Mouse (Mus musculus) stomach, postnatal 0 days (tissue): ENCODE measurements at regions not wholly inside any gene's neighbourhood (a gene's known extent, or its start where the extent isn't known, plus 50 kb on each side); places are given as distances from the start of the nearest gene placed in this dataset.
"Not testable (repeated sequence)": the region's sequence is repeated elsewhere in the genome, so short reads cannot be mapped to it uniquely, and the experiment has no call there.

Source experiments
- ATAC-seq: fragments of 200-750 bp; cut with Nextera tagmentation; 2 replicates; pipeline ENCODE4 v1.8.0; 2017; ENCODE audit not compliant: low FRiP score, low TSS enrichment
- DNase-seq: peaks from one replicate; pipeline ENCODE4 v3.0.0-alpha.2; 2016; ENCODE audit warnings: low spot score
- H3K27ac ChIP-seq: fragments of 300-500 bp; sonication (generic); replicated peaks from 2 replicates; pipeline ENCODE4 v1.5.1; 2014; ENCODE audit warnings: mild to moderate bottlenecking, control low read depth
- H3K27me3 ChIP-seq: fragments of 300-500 bp; sonication (generic); 2 replicates; pipeline ENCODE4 v1.6.1; 2014; ENCODE audit warnings: low read length; ENCODE audit not compliant: control insufficient read depth, insufficient read depth
- H3K36me3 ChIP-seq: fragments of 300-500 bp; sonication (generic); 2 replicates; pipeline ENCODE4 v1.6.1; 2014; ENCODE audit warnings: low read length, mixed read lengths; ENCODE audit not compliant: control insufficient read depth, insufficient read depth
- H3K4me1 ChIP-seq: fragments of 300-500 bp; sonication (generic); replicated peaks from 2 replicates; pipeline ENCODE4 v1.6.1; 2014; ENCODE audit warnings: antibody characterized with exemption; ENCODE audit not compliant: control insufficient read depth, insufficient read depth
- H3K4me2 ChIP-seq: fragments of 300-500 bp; sonication (generic); replicated peaks from 2 replicates; pipeline ENCODE4 v1.6.1; 2014; ENCODE audit warnings: low read depth, mild to moderate bottlenecking, control low read depth, moderate library complexity
- H3K4me3 ChIP-seq: fragments of 300-500 bp; sonication (generic); 2 replicates; pipeline ENCODE4 v1.5.1; 2014; ENCODE audit warnings: low read depth, low read length, control low read depth
- H3K9ac ChIP-seq: fragments of 300-500 bp; sonication (generic); 2 replicates; pipeline ENCODE4 v1.6.1; 2014; ENCODE audit warnings: mild to moderate bottlenecking, low read length, control low read depth, mixed read lengths
- H3K9me3 ChIP-seq: fragments of 300-500 bp; sonication (generic); 2 replicates; pipeline ENCODE4 v1.6.1; 2016; ENCODE audit warnings: low read length; ENCODE audit not compliant: control insufficient read depth
- CTCF ChIP-seq: IDR thresholded peaks from 2 replicates; pipeline ENCODE4 v1.5.1; 2016; ENCODE audit warnings: antibody characterized with exemption, low read depth, mild to moderate bottlenecking, moderate library complexity
- EP300 ChIP-seq: optimal IDR thresholded peaks from 2 replicates; pipeline ENCODE3; 2016; ENCODE audit warnings: antibody characterized with exemption
- WGBS: fragments of 180-500 bp; shearing (Covaris S2); extraction: QIAGEN DNeasy Blood & Tissue Kit; methylation state at CpG from one replicate; pipeline ENCODE4 v1.1.7; 2014; 5-methylcytosine and 5-hydroxymethylcytosine counted together

DNA sequence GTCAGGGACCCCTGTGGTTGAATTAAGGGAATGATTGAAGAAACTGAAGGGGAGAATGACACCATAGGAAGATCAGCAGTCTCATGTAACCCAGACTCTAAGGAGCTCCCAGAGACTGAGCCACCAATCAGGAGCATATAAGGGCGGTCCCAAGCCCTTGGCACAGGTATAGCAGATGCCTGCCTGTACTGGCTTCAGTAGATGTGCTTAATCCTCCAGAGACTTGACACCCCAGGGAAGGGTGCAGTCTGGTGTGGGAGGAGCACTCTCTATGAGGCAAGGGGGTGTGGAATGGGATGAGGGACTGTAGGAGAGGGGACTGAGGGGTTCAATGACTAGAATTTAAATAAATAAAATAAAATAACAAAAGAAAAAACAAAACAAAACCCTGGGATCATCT is 298.7 kb downstream of the Ppp1r3a start:
- no peaks in the 10 kb centered on the region for H3K4me1 ChIP-seq
- H3K27ac ChIP-seq, result no peak overlapping the region
- H3K9ac ChIP-seq, result no peak overlapping the region
- no peaks in the 10 kb centered on the region for H3K9me3 ChIP-seq
- no peaks in the 10 kb centered on the region for H3K36me3 ChIP-seq
- no peaks in the 10 kb centered on the region for H3K27me3 ChIP-seq
- no peak for DNase-seq
- 78% methylated on average over 1 of the region's 1 CpGs for WGBS
- no peak overlapping the region for H3K4me2 ChIP-seq
- no peak for ATAC-seq
- no peak overlapping the region for H3K4me3 ChIP-seq
- no peak for TF ChIP-seq EP300
- no peak for TF ChIP-seq CTCF

DNA sequence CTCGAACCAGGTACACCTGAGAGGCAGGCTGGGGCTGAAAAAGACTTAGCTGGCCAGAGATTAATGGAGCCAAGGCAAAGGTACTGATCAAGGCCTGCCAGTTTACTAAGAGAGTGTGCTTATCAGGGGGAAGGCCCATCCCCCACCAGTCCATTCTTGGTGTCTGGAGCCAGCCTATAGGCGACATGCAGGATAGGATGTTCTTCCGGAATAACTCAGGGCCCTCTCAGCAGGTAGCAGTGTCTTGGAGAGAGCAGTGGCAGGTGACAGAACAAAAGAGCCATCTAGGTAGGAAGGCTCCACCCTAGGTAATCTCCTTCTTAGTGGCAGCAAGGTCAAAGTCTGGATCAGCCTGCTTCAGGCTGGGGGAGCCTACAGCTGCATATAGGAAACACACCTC is 301.8 kb downstream of the Ppp1r3a start:
- H3K4me3 ChIP-seq, ATAC-seq, H3K27ac ChIP-seq, H3K27me3 ChIP-seq, H3K4me1 ChIP-seq, H3K9me3 ChIP-seq, H3K36me3 ChIP-seq, H3K4me2 ChIP-seq, H3K9ac ChIP-seq, DNase-seq: not testable (repeated sequence)
- 88% methylated on average over 3 of the region's 3 CpGs for WGBS

- no peaks in the 10 kb centered on the region for H3K27me3 ChIP-seq
- H3K4me3 ChIP-seq, result no peak overlapping the region
- H3K4me1 ChIP-seq, result no peaks in the 10 kb centered on the region
- no peaks in the 10 kb centered on the region for H3K9me3 ChIP-seq
- ATAC-seq (no peak), DNase-seq (no peak)
- H3K4me2 ChIP-seq, result no peak overlapping the region
- H3K27ac ChIP-seq, result no peak overlapping the region
- no peak overlapping the region for H3K9ac ChIP-seq
- TF ChIP-seq EP300 (no peak), CTCF (no peak)
- WGBS, result 77% methylated on average over 1 of the region's 1 CpGs
- no peaks in the 10 kb centered on the region for H3K36me3 ChIP-seq
These were observed 323.3 kb downstream of the Ppp1r3a start for GRCm38 (mm10) chr6:14431751-14432150.

GRCm38 (mm10) chr6:14409772-14410171 is 345.3 kb downstream of the Ppp1r3a start:
- ATAC-seq (no peak), DNase-seq (no peak)
- no peaks in the 10 kb centered on the region for H3K36me3 ChIP-seq
- no peaks in the 10 kb centered on the region for H3K4me1 ChIP-seq
- 36% methylated on average over 4 of the region's 4 CpGs for WGBS
- no peak overlapping the region for H3K9ac ChIP-seq
- no peak overlapping the region for H3K4me3 ChIP-seq
- no peak for TF ChIP-seq EP300
- no peak for TF ChIP-seq CTCF
- H3K27me3 ChIP-seq, result no peaks in the 10 kb centered on the region
- H3K27ac ChIP-seq, result no peak overlapping the region
- H3K9me3 ChIP-seq, result no peaks in the 10 kb centered on the region
- no peak overlapping the region for H3K4me2 ChIP-seq

DNA sequence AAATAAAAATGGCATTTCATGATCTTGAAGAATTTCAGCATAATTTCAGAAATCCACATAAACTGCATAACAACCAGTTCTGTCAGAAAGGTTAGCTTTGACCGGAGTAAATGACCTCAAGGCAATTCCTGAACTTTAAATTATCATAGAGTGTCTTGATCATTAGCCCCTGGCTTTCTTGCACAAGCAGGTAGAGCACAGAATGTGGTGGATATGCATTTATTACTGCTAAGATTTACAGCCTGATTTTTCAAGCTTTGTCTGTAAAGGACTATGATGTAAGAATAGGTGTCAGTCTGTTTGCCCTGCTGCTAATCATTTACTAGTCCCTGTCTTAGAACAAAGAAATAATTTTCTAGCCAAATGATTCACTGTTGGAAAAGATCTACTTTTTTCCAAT is 347.3 kb downstream of the Ppp1r3a start:
- H3K4me3 ChIP-seq, result no peak overlapping the region
- WGBS, result 80% methylated on average over 1 of the region's 1 CpGs
- H3K36me3 ChIP-seq, result no peaks in the 10 kb centered on the region
- no peak overlapping the region for H3K27ac ChIP-seq
- H3K27me3 ChIP-seq, result no peaks in the 10 kb centered on the region
- DNase-seq (no peak), ATAC-seq (no peak)
- H3K9me3 ChIP-seq, result no peaks in the 10 kb centered on the region
- H3K4me1 ChIP-seq, result no peaks in the 10 kb centered on the region
- no peak for TF ChIP-seq EP300
- no peak for TF ChIP-seq CTCF
- no peak overlapping the region for H3K9ac ChIP-seq
- H3K4me2 ChIP-seq, result no peak overlapping the region

DNA sequence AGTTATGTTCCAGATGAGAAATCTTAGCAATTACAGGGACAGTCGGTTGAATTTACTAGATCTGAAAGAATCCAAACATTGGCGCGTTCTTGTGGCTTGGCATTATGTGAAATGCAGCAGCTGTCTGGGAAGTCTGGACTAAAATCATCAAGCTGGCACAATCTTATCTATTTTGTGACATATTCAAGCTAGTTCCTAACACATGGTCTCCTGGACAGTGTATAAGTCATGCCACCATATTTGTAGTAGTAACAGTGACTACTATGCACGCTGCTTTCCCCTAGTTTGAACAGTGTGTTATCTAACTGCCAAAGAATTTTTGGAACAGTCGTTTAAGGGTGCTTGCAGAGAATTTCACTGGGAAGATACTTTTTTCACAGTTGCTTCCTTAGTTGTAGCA is 396.8 kb downstream of the Ppp1r3a start:
- Histone ChIP-seq H3K4me1 (no peaks in the 10 kb centered on the region), H3K4me3 (no peak overlapping the region), H3K4me2 (no peak overlapping the region), H3K9ac (no peak overlapping the region), H3K36me3 (no peaks in the 10 kb centered on the region), H3K9me3 (no peaks in the 10 kb centered on the region), H3K27ac (no peak overlapping the region), H3K27me3 (no peaks in the 10 kb centered on the region)
- no peak for DNase-seq
- 53% methylated on average over 5 of the region's 5 CpGs for WGBS
- ATAC-seq, result no peak
- no peak for TF ChIP-seq CTCF
- no peak for TF ChIP-seq EP300
